Mouse (Mus musculus): ENCODE results near the gene Rnf223.

DNA sequence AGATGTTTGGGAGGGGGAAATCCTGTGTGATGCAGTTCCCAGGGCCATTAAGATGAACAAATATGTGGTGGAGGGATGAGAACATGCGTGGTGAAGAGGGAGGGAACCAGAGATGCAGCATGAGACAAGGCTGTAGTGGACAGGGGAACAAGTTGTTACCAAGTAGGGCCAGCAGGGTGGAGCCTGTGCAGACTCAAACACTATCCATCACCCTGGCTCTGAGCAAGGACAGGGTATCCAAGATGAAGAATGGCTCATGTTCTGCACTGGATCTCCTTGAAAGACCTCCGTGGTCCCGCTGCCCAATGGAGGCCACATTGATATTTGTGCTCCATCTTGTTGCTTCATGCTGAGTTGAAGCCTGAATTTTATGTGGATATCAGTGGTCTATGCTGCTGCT is 24.5 kb downstream of the Rnf223 start:
- no peak for TF ChIP-seq FLI1 (IDR thresholded peaks at IDR 0.05; ENCODE audit: low read length)
- TF ChIP-seq GATA1 (IDR thresholded peaks at IDR 0.05; ENCODE audit: borderline replicate concordance, low read length): no peak

Measured in megakaryocyte, embryonic 14.5 days (primary cell).